Mouse (Mus musculus) CH12.LX (cell line): Measurements from ENCODE around the gene Mapkbp1.

Experiments used
- CTCF ChIP-seq, 2 experiments: IDR thresholded peaks in 1 of 2; conservative IDR thresholded peaks in 1 of 2; 2 replicates each; pipeline ENCODE4 v1.5.1; 2011 to 2012; ENCODE audit warnings: low read depth in 2 of 2, low read length in 2 of 2, improper control_type of control experiment in 1 of 2, inconsistent platforms in 1 of 2, mild to moderate bottlenecking in 1 of 2, moderate library complexity in 1 of 2
- ELF1 ChIP-seq: IDR thresholded peaks from 2 replicates; pipeline ENCODE4 v1.6.1; 2014; ENCODE audit warnings: low read depth, mild to moderate bottlenecking, inconsistent platforms, low read length, improper control_type of control experiment
- EP300 ChIP-seq: IDR thresholded peaks from 2 replicates; pipeline ENCODE4 v1.6.1; 2011; ENCODE audit warnings: low read length, improper control_type of control experiment
- GABPA ChIP-seq: IDR thresholded peaks from 2 replicates; pipeline ENCODE4 v1.6.1; 2012; ENCODE audit warnings: low read depth, low read length, improper control_type of control experiment, inconsistent platforms; ENCODE audit not compliant: insufficient replicate concordance
- JUND ChIP-seq: conservative IDR thresholded peaks from 2 replicates; pipeline ENCODE4 v1.6.1; 2011; ENCODE audit warnings: low read depth, low read length, improper control_type of control experiment
- MAX ChIP-seq: IDR thresholded peaks from 2 replicates; pipeline ENCODE4 v1.6.1; 2011; ENCODE audit warnings: low read length, improper control_type of control experiment
- POLR2A ChIP-seq: IDR thresholded peaks from 2 replicates; pipeline ENCODE4 v1.6.1; 2011; ENCODE audit warnings: low read depth, mild to moderate bottlenecking, improper control_type of control experiment, low read length
- UBTF ChIP-seq: IDR thresholded peaks from 2 replicates; pipeline ENCODE4 v1.6.1; 2012; ENCODE audit warnings: low read depth, mild to moderate bottlenecking, inconsistent platforms, low read length, improper control_type of control experiment, moderate library complexity
- ZC3H11A ChIP-seq: IDR thresholded peaks from 2 replicates; pipeline ENCODE4 v1.6.1; 2012; ENCODE audit warnings: low read depth, mild to moderate bottlenecking, inconsistent platforms, low read length, improper control_type of control experiment

DNA sequence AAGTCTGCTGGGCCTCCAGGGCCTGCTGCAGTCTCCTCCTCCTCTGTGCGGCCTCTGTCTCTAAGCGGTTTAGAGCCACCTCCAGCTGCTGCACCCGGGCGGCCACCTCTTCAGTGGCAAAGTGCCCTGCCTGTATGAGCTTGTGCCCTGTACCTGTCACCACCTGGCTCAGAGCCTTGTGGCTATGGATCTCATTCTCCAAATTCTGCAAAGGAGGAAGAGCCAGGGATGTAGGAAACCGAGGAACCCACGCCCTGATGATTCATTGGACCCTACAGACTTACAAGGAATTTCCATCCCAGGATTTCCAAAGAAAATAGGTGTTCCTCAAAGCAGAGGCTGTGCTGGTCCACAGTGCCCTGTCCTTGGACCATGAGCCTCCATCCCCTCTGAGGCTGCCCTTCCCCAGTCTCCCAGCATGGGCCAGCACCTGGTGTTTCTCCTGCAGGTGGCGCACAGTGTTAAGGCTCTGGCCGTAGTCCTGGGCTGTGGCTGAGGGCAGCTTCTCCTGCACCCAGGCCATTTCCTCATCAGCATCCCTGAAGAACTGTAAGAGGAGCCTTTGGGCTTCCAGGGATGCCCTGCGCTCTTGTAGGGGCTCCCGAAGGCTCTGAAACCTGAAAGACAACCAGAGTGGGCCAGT, 77.3 kb downstream of the Mapkbp1 start:
- no peak for TF ChIP-seq EP300
- no peak for TF ChIP-seq POLR2A
- TF ChIP-seq ZC3H11A = no peak
- TF ChIP-seq CTCF (conservative IDR thresholded peaks at IDR 0.05 in 1 of 2, IDR thresholded peaks at IDR 0.05 in 1 of 2; ENCODE audit: low read depth in 2 of 2, low read length in 2 of 2) = peak; percentile 18 to 78; a peak in 3 of 4 replicates
- TF ChIP-seq MAX = no peak
- TF ChIP-seq JUND = no peak
- no peak for TF ChIP-seq UBTF
- no peak for TF ChIP-seq ELF1
- no peak for TF ChIP-seq GABPA
